Mouse (Mus musculus) adrenal gland, postnatal 4 days (tissue): ENCODE results near the gene Hoxd3. TPM values are rescaled to one million over a fixed set of nuclear protein-coding genes. Genes with fewer than 3 reads are reported as not detected.

Source experiments
- DNase-seq, 2 experiments: peaks; one replicate each; pipeline ENCODE4 v3.0.0; 2021 to 2022; ENCODE audit warnings: low spot score in 2 of 2, mixed read lengths in 2 of 2
- total RNA-seq, 2 experiments: library from RNA; stranded (reverse); gene quantifications; 2 replicates each; pipeline ENCODE4 v1.2.3; 2021

The Hoxd3 gene
- total RNA-seq, 2 experiments from 2014 or later = 0.82 to 2.5 TPM

- no peak for DNase-seq
Measured at GRCm38 (mm10) chr2:74740311-74741091, 28.8 kb downstream of the Hoxd3 start.

GRCm38 (mm10) chr2:74741252-74741978, 29.7 kb downstream of the Hoxd3 start:
- DNase-seq = no peak

GRCm38 (mm10) chr2:74741979-74742277, 30.2 kb downstream of the Hoxd3 start:
- no peak for DNase-seq

- no peak for DNase-seq
Measured at GRCm38 (mm10) chr2:74745540-74746297, 34.0 kb downstream of the Hoxd3 start.

GRCm38 (mm10) chr2:74746298-74746921, 34.7 kb downstream of the Hoxd3 start:
- DNase-seq = no peak

GRCm38 (mm10) chr2:74747006-74747405, 35.3 kb downstream of the Hoxd3 start:
- DNase-seq = no peak

- no peak for DNase-seq
Measured at GRCm38 (mm10) chr2:74747661-74748141, 36.0 kb downstream of the Hoxd3 start.

GRCm38 (mm10) chr2:74748436-74748995, 36.8 kb downstream of the Hoxd3 start:
- no peak for DNase-seq

- no peak for DNase-seq
Measured at GRCm38 (mm10) chr2:74749337-74750121, 37.8 kb downstream of the Hoxd3 start.

- no peak for DNase-seq
Measured at GRCm38 (mm10) chr2:74750731-74751250, 39.1 kb downstream of the Hoxd3 start.

- no peak for DNase-seq
Measured at GRCm38 (mm10) chr2:74751861-74752260, 40.1 kb downstream of the Hoxd3 start.

- DNase-seq = no peak
Measured at GRCm38 (mm10) chr2:74752431-74753174, 40.9 kb downstream of the Hoxd3 start.

GRCm38 (mm10) chr2:74753175-74753523, 41.4 kb downstream of the Hoxd3 start:
- no peak for DNase-seq

- no peak for DNase-seq
Measured at GRCm38 (mm10) chr2:74753711-74754110, 42.0 kb downstream of the Hoxd3 start.

- DNase-seq = no peak
Measured at GRCm38 (mm10) chr2:74760146-74760545, 48.4 kb downstream of the Hoxd3 start.

- DNase-seq = no peak
Measured at GRCm38 (mm10) chr2:74761941-74762340, 50.2 kb downstream of the Hoxd3 start.

GRCm38 (mm10) chr2:74762522-74763244, 51.0 kb downstream of the Hoxd3 start, which contains the start of gene Hoxd1:
Gene Hoxd1 (plus strand): TSS chr2:74762980.
- DNase-seq = no peak

GRCm38 (mm10) chr2:74763245-74763735, 51.6 kb downstream of the Hoxd3 start:
- DNase-seq = no peak
